Mouse (Mus musculus): ENCODE data around the gene Desi2.
A peak's percentile ranks its signal among the peaks of the same experiment; 100 is the strongest.
"Not testable (repeated sequence)": the region's sequence is repeated elsewhere in the genome, so short reads cannot be mapped to it uniquely, and the experiment has no call there.

GRCm38 (mm10) chr1:178187810-178188209, 593 bp downstream of the Desi2 start:
- TF ChIP-seq CTCF (IDR thresholded peaks at IDR 0.05; ENCODE audit: borderline replicate concordance, insufficient read depth, low read length): 0 out of 2 replicates have a peak, but pooled peaks have one; percentile 9
- TF ChIP-seq POLR2A (IDR thresholded peaks at IDR 0.05; ENCODE audit: low read depth, low read length): not testable (repeated sequence)
